Mouse (Mus musculus): ENCODE measurements around the gene Gm20388. TPM values are rescaled to one million over a fixed set of nuclear protein-coding genes. Genes with fewer than 3 reads are reported as not detected.

The Gm20388 gene
- polyA plus RNA-seq, 1 experiment from 2014 or later, result not detected

DNA sequence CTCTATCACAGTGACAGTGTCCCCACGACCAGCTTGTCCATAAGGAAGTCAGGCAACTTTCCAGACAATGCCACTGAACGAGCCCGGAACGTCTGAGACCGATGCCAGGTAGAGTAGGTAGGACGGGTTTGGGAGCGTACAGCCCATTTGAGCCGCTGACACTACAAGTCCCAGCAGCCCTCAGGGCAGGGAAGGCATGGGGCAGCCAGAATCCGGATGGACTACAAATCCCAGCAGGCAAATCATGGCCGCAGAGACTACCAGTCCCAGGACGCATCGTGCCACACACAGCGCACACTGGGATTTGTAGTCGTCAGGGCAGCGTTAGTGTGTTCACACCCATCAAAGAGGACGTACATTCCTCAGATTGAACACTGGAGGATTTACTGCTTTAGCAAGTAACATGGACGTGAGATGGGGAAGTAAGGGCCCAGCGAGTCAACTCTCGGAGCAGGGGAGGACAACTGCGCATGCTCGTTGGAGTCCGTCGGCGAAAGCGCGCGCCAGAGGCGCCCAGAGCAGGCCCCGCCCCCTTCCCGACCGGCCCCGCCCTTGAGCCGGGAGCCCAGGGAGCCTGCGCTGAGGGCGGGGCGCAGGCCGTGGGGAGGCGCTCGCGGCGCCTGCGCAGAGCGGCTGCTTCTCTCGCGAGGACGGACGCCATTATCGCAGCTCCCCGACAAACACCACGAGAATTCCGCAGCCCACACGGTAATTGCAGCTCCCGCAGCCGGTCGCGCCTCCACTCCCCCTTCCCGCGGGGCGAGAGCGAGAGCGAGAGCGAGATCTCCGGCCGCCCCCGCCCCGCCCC lies 2039.5 kb downstream of the Gm20388 start:
- peak overlapping the region; percentile 80 for H3K4me2 ChIP-seq (replicated peaks)
- peak; percentile 93 for ATAC-seq (ENCODE audit: insufficient number of reproducible peaks, insufficient read depth, low FRiP score, low TSS enrichment)
- peaks cover 49% of the 10 kb centered on the region for H3K4me1 ChIP-seq
- H3K9ac ChIP-seq, result peak overlapping the region; percentile 99
- under 1% methylated on average over 64 of the region's 66 CpGs for WGBS
- peaks cover 12% of the 10 kb centered on the region for H3K36me3 ChIP-seq
- peak overlapping the region; percentile 96 for H3K27ac ChIP-seq
- H3K4me3 ChIP-seq, result peak overlapping the region; percentile 74
- H3K27me3 ChIP-seq, result no peaks in the 10 kb centered on the region
- no peaks in the 10 kb centered on the region for H3K9me3 ChIP-seq

DNA sequence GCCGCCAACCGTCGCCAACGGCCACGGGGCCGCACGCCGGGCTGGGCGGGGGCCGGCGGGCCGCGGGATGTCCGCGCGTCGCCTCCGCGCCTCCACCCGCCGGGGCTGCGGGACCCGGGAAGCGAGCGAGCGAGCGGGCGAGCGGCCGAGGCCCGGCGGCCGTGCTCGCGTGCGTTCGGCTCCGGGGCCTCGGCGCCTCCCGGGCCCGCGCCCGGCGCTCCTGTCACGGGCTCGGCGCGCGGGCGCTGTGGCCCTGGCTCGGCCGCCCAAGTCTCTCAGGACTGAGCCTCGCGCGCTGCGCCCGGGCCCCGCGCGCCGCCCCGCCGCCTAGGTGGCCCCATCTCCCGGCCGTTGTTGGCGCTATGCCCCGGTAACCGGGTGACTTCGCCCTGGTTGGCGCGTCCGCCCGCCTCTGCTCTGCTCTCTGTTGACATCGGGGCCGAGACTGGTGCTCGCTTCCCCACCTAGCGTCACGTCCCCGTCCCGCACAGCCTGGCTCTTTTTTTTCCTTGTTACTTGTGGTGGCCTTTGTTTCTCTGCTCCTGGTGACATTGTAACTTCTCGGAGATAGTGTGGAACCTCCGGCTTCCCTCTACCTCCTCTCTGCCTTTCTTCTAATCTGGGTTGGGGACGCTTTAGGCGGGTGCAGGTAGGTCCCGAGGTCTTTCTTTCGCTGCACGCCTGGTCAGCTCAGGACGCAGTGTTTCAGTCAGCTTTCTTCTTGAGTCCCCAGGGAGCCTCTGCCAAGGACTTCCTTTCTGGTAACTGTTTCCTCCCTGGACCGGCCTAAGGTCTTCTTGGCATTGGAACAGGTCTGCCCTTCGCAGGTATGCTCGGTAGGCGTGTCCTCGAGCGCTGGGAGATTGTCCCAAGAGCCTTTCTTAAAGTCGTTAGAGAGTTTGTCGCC lies 2040.4 kb downstream of the Gm20388 start:
- Histone ChIP-seq H3K4me3 (peak overlapping the region; percentile 74), H3K4me1 (peaks cover 49% of the 10 kb centered on the region), H3K4me2 (replicated peaks) (peak overlapping the region; percentile 80), H3K27ac (peak overlapping the region; percentile 96), H3K9me3 (no peaks in the 10 kb centered on the region), H3K27me3 (no peaks in the 10 kb centered on the region), H3K9ac (peak overlapping the region; percentile 99), H3K36me3 (peaks cover 14% of the 10 kb centered on the region)
- no peak for ATAC-seq (ENCODE audit: insufficient number of reproducible peaks, insufficient read depth, low FRiP score, low TSS enrichment)
- WGBS, result 1% methylated on average over 83 of the region's 97 CpGs

DNA sequence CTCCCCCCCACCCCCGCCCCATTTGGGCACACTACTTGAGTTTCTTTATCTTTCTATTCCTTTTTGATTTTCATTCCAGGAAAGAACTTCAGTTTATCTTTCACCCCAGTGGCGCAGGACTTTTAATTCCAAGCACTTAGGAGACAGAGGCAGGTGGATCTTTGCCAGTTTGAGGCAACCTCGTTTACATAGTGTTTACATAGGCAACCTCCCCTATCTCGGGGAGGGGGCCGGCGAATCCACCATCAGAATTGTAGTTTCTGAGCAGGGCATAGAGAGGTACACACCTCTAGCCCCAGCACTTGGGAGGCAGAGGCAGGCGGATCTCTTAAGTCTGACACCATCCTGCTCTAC lies 2041.0 kb downstream of the Gm20388 start:
- H3K9me3 ChIP-seq, result no peaks in the 10 kb centered on the region
- H3K9ac ChIP-seq, result peak overlapping the region; percentile 99
- H3K4me1 ChIP-seq, result peaks cover 48% of the 10 kb centered on the region
- H3K36me3 ChIP-seq, result peaks cover 16% of the 10 kb centered on the region
- 38% methylated on average over 7 of the region's 7 CpGs for WGBS
- no peak for ATAC-seq (ENCODE audit: insufficient number of reproducible peaks, insufficient read depth, low FRiP score, low TSS enrichment)
- H3K4me3 ChIP-seq, result peak overlapping the region; percentile 74
- H3K27ac ChIP-seq, result peak overlapping the region; percentile 96; the same call in 1 of the 2 replicates
- no peaks in the 10 kb centered on the region for H3K27me3 ChIP-seq
- H3K4me2 ChIP-seq (replicated peaks), result peak overlapping the region; percentile 80

DNA sequence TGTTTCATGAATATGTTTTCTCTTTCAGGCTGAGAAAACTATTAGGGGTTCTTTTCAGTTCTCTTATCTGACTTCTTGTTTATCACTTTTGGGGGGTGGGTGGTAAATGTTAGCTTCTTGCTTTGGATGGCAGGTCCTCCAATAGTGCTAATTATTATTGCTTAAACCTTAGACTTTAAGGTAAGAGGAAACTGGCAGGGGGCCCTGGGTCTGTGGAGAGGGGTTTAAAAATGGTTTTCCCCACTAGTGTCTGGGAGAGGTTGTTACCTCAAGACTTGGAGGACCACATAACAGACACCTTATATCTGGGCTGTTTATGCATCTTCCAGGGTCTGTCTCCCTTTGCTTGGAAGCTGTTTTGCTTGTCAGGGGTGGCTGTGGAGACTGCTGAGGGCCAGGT lies 2041.5 kb downstream of the Gm20388 start:
- Histone ChIP-seq H3K27ac (no peak overlapping the region), H3K4me3 (peak overlapping the region; percentile 74), H3K9ac (peak overlapping the region; percentile 99; the same call in 1 of the 2 replicates), H3K27me3 (no peaks in the 10 kb centered on the region), H3K9me3 (no peaks in the 10 kb centered on the region), H3K4me1 (peaks cover 43% of the 10 kb centered on the region), H3K36me3 (peaks cover 16% of the 10 kb centered on the region), H3K4me2 (replicated peaks) (peak overlapping the region; percentile 80)
- ATAC-seq (ENCODE audit: insufficient number of reproducible peaks, insufficient read depth, low FRiP score, low TSS enrichment), result no peak

DNA sequence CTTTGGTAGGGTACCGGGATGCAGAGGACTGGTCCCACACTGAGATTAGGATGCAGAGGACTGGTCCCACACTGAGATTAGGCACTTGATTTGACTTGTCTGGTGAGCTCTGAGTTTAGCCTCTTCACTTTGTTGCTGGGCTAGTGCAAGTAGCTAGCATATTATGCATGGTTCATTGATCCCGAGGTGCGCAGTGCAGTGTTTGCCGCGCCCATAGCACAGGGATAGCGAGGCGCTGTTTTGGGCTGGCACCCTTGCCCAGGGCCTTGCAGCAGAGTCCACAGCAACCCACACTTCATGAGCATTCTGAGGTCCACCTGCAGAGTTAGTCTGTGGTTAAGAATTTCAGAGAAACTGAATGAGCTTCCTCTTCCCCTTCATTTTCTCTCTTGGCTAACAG lies 2042.2 kb downstream of the Gm20388 start:
- Histone ChIP-seq H3K4me2 (replicated peaks) (peak overlapping the region; percentile 80), H3K4me1 (peaks cover 36% of the 10 kb centered on the region), H3K4me3 (no peak overlapping the region), H3K27me3 (no peaks in the 10 kb centered on the region), H3K9me3 (no peaks in the 10 kb centered on the region), H3K27ac (no peak overlapping the region), H3K9ac (no peak overlapping the region), H3K36me3 (peaks cover 16% of the 10 kb centered on the region)
- WGBS, result 92% methylated on average over 7 of the region's 7 CpGs
- no peak for ATAC-seq (ENCODE audit: insufficient number of reproducible peaks, insufficient read depth, low FRiP score, low TSS enrichment)

DNA sequence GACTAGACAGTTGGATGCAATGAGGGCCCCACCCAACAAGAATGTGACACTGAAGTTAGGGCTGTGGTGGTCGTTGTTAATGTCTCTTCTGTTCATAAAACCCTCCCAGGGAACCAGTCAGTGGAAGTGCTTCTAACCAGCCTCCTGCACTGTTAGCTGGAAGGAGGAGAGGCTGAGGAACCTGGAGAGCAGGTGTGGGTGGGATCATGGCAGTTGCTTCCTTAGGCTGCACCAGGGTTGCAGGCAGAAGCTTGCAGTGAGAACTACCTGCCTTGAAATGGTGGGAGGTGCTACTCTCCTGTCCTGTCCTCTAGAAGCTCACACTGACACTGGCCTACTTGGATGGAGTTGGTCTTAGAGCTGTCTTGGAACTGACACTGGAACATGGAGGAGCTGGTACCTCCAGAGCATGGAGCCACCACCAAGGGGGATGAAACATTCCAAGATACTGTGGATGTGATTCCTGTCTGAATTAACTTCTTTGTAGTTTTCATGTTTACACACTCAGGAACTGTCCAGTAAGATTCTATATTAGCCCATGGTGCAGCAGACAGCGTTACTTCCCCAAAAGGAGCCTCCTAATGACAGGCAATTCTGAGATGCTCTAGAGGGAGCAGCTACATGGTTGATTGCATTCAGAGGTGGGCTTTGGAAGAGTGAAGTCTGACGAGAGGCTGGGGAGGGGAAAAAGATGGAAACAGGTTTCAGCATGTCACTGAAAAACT lies 2043.3 kb downstream of the Gm20388 start:
- Histone ChIP-seq H3K9me3 (no peaks in the 10 kb centered on the region), H3K27ac (no peak overlapping the region), H3K27me3 (no peaks in the 10 kb centered on the region), H3K4me3 (no peak overlapping the region), H3K4me2 (replicated peaks) (no peak overlapping the region), H3K36me3 (peaks cover 16% of the 10 kb centered on the region), H3K4me1 (peaks cover 25% of the 10 kb centered on the region), H3K9ac (no peak overlapping the region)
- no peak for ATAC-seq (ENCODE audit: insufficient number of reproducible peaks, insufficient read depth, low FRiP score, low TSS enrichment)
- 81% methylated on average over 3 of the region's 3 CpGs for WGBS

DNA sequence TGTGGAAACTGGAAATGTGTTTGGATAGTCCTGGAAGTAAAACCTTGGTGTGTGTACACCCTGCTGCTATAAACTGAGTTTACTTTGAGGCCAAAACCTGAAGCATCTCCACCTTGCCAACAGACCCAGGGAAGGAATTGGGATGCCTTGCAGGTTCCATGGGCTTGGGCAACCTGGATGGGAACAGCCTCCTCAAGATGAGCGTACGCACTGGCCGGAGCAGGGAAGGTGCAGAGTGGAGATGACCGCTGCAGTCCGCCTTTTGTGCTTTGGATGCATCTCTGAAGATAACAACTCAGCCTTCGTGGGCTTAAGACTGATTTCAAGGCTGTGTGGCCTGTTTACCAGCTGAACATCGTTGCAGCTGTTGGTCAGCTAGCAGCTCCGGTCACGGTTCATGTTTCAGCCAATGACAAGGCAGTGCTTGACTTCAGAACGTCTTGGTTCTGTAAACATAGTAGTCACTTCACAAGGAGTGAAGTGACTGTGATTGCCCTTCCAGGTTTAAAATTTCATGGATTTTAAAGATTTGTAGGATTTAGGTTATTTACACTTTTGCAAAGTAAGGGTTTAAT lies 2044.4 kb downstream of the Gm20388 start:
- no peak overlapping the region for H3K9ac ChIP-seq
- 81% methylated on average over 10 of the region's 10 CpGs for WGBS
- H3K4me3 ChIP-seq, result no peak overlapping the region

DNA sequence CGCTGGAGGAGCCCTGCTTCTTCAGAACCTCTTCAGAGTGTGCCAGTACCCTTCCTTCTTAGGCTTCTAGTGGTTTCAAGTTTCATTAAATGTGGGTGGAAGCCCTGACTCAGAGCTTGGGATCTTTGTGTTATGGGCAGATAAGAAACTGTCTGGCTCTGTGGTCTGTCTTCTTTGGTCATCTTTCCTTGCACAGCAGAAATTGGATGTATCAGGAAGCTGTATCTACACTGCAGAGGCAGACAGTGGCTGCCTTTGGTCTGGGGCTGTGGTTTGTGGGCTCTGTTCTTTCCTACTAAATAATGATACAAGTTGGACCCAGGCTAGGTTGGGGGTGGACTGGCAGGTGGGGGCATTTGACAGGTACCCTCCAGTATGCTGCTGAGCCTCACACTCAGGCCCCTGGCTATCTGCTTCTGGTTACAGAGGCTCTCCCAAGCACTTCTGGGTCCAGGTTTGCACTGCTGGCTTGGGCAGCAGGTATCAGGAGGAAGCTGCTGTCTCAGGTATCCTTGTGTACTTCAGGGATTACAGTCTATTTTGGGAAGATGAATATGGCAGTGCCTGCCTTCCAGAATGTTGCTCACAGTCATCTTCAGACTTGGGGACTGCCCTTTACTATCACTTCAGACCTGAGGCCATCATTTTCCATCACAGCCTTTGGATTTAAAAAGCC lies 2045.3 kb downstream of the Gm20388 start:
- Histone ChIP-seq H3K27me3 (no peaks in the 10 kb centered on the region), H3K9me3 (no peaks in the 10 kb centered on the region), H3K9ac (no peak overlapping the region), H3K4me1 (peaks cover 28% of the 10 kb centered on the region), H3K4me3 (no peak overlapping the region), H3K36me3 (peaks cover 16% of the 10 kb centered on the region), H3K4me2 (replicated peaks) (no peak overlapping the region), H3K27ac (no peak overlapping the region)
- WGBS, result 70% methylated on average over 1 of the region's 1 CpGs
- no peak for ATAC-seq (ENCODE audit: insufficient number of reproducible peaks, insufficient read depth, low FRiP score, low TSS enrichment)

More for the DNA sequence above, 2044.4 kb downstream of the Gm20388 start:
- Histone ChIP-seq H3K27me3 (no peaks in the 10 kb centered on the region), H3K27ac (no peak overlapping the region), H3K36me3 (peaks cover 16% of the 10 kb centered on the region), H3K4me1 (peaks cover 28% of the 10 kb centered on the region), H3K9me3 (no peaks in the 10 kb centered on the region), H3K4me2 (replicated peaks) (no peak overlapping the region)
- ATAC-seq (ENCODE audit: insufficient number of reproducible peaks, insufficient read depth, low FRiP score, low TSS enrichment), result no peak

DNA sequence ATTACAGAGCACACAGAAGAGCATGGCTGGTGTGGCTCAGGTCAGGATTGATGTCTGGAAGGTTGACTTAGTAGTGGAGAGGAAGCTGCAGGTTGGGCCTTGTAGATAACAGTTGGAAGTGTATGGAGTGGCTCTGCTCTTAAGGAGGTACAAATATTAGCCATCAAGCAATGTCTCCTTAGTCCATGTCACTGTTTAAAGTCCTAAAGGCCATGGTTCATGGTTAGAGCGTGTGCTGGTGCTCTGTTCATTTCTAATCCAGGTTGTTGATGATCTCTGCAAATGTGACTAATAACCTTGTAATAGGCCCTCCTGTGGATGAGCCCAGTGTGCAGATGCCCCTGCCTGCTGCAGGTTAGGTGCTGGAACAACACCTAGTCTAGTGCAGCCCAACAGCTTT lies 2047.8 kb downstream of the Gm20388 start:
- Histone ChIP-seq H3K27me3 (no peaks in the 10 kb centered on the region), H3K4me3 (no peak overlapping the region), H3K27ac (no peak overlapping the region), H3K4me1 (peaks cover 10% of the 10 kb centered on the region), H3K9me3 (no peaks in the 10 kb centered on the region), H3K4me2 (replicated peaks) (no peak overlapping the region), H3K36me3 (peaks cover 16% of the 10 kb centered on the region), H3K9ac (no peak overlapping the region)
- ATAC-seq (ENCODE audit: insufficient number of reproducible peaks, insufficient read depth, low FRiP score, low TSS enrichment), result no peak
- 93% methylated on average over 1 of the region's 1 CpGs for WGBS

DNA sequence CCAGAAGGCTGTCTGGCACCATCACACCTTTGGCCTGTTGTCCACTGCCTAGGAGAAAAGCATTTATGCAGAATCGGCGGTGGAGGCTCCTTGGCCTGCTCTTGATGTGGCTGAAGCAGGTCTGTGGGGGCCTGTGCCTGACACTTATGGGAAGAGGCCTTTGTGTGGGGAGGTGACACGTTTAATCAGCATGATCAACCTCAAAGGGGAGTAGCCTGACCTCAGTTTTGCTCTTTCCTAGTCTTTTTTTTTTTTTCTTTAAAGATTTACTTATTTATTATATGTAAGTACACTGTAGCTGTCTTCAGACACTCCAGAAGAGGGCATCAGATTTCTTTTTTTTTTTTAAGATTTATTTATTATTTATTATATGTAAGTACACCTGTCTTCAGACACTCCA lies 2052.3 kb downstream of the Gm20388 start:
- 83% methylated on average over 3 of the region's 3 CpGs for WGBS
- ATAC-seq (ENCODE audit: insufficient number of reproducible peaks, insufficient read depth, low FRiP score, low TSS enrichment), result no peak
- Histone ChIP-seq H3K36me3 (no peaks in the 10 kb centered on the region), H3K4me1 (peaks cover 35% of the 10 kb centered on the region), H3K27ac (no peak overlapping the region), H3K9ac (no peak overlapping the region), H3K4me2 (replicated peaks) (no peak overlapping the region), H3K9me3 (no peaks in the 10 kb centered on the region), H3K27me3 (no peaks in the 10 kb centered on the region), H3K4me3 (no peak overlapping the region)
